Mouse (Mus musculus) lung, postnatal 0 days (tissue): ENCODE measurements around the gene Elf2. TPM values are rescaled to one million over a fixed set of nuclear protein-coding genes. Genes with fewer than 3 reads are reported as not detected.

ENCODE experiments used
- ATAC-seq: fragments of 200-750 bp; cut with Nextera tagmentation; 2 replicates; pipeline ENCODE4 v1.8.0; 2017; ENCODE audit warnings: moderate library complexity
- DNase-seq: peaks from one replicate; pipeline ENCODE4 v3.0.0-alpha.2; 2016; ENCODE audit warnings: low spot score
- H3K27ac ChIP-seq: fragments of 300-500 bp; sonication (generic); 2 replicates; pipeline ENCODE4 v1.5.1; 2014; ENCODE audit warnings: antibody characterized with exemption, mild to moderate bottlenecking, low read length, mixed read lengths
- H3K27me3 ChIP-seq: fragments of 300-500 bp; sonication (generic); replicated peaks from 2 replicates; pipeline ENCODE4 v1.6.1; 2014; ENCODE audit warnings: low read length, mixed read lengths; ENCODE audit not compliant: insufficient read depth
- H3K36me3 ChIP-seq: fragments of 300-500 bp; sonication (generic); 2 replicates; pipeline ENCODE4 v1.6.1; 2014; ENCODE audit warnings: low read length, mixed read lengths; ENCODE audit not compliant: insufficient read depth
- H3K4me1 ChIP-seq: fragments of 300-500 bp; sonication (generic); 2 replicates; pipeline ENCODE4 v1.6.1; 2014; ENCODE audit warnings: antibody characterized with exemption, low read depth, low read length, mixed read lengths; ENCODE audit not compliant: insufficient read depth
- H3K4me2 ChIP-seq: fragments of 300-500 bp; sonication (generic); replicated peaks from 2 replicates; pipeline ENCODE4 v1.6.1; 2014; ENCODE audit warnings: low read depth, mild to moderate bottlenecking, low read length, moderate library complexity, mixed read lengths
- H3K4me3 ChIP-seq: fragments of 300-500 bp; sonication (generic); 2 replicates; pipeline ENCODE4 v1.5.1; 2014; ENCODE audit warnings: low read depth, low read length
- H3K9ac ChIP-seq: fragments of 300-500 bp; sonication (generic); replicated peaks from 2 replicates; pipeline ENCODE4 v1.6.1; 2014; ENCODE audit warnings: low read depth, mild to moderate bottlenecking
- H3K9me3 ChIP-seq: fragments of 300-500 bp; sonication (generic); 2 replicates; pipeline ENCODE4 v1.6.1; 2016; ENCODE audit warnings: low read length, mixed read lengths
- CTCF ChIP-seq: IDR thresholded peaks from 2 replicates; pipeline ENCODE4 v1.5.1; 2016; ENCODE audit warnings: antibody characterized with exemption, mild to moderate bottlenecking
- EP300 ChIP-seq: IDR thresholded peaks from 2 replicates; pipeline ENCODE4 v1.6.1; 2016; ENCODE audit warnings: antibody characterized with exemption, mild to moderate bottlenecking, control low read depth
- WGBS: fragments of 180-500 bp; shearing (Covaris S2); extraction: QIAGEN DNeasy Blood & Tissue Kit; methylation state at CpG from one replicate; pipeline ENCODE4 v1.1.7; 2014; 5-methylcytosine and 5-hydroxymethylcytosine counted together
- polyA plus RNA-seq: library from polyadenylated mRNA; unstranded; fragments of >200 nt; fragmentation: Nextera tagmentation; extraction: Ambion mirVana; gene quantifications from 2 replicates; pipeline ENCODE4 v1.2.1, GENCODE M21; 2015

Elf2 gene
- polyA plus RNA-seq, 1 experiment from 2014 or later = 55.8 TPM

DNA sequence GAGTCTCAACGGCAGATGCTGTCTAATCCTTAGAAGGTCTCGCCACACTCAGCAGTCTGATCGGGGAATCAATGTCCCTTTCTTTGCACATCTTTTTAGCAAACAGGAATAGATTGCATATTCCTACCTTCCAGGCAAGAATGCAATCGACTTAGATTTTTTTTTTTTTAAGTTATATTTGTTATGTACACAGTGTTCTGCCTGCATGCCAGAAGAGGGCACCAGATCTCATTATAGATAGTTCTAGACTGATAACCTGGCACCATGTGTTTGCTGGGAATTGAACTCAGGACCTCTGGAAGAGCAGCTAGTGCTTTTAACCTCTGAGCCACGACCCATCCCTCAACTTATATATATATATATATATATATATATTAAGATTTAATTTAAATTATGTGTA is 33.1 kb upstream of the Elf2 start:
- Histone ChIP-seq H3K4me1 (0 out of 2 replicates have a peak, but pooled peaks cover 3% of the 10 kb centered on the region), H3K27me3 (no peaks in the 10 kb centered on the region), H3K4me3 (no peak overlapping the region), H3K4me2 (no peak overlapping the region), H3K27ac (no peak overlapping the region), H3K9me3 (no peaks in the 10 kb centered on the region), H3K9ac (no peak overlapping the region), H3K36me3 (no peaks in the 10 kb centered on the region)
- DNase-seq (no peak), ATAC-seq (no peak)
- peak; percentile 34 for TF ChIP-seq CTCF
- no peak for TF ChIP-seq EP300
- WGBS = 64% methylated on average over 5 of the region's 5 CpGs

DNA sequence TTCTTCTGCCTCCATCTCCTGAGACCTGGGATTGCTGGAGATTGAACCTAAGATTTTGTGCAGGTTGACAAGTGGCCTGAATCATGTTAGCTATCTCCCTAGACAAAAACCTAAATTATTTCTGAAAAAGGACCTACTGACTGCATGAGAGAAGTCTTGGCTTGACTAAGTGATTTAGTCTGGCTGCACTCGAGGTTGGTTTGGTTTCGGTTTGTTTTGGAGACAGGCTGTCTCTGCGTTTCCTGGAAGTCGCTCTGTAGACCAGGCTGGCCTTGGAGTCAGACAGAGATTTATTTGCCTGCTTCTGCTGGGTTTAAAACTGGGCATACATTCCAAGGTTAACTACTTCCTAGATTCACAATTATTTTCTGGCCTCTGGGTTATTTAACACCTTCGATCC is 32.4 kb upstream of the Elf2 start:
- no peaks in the 10 kb centered on the region for H3K36me3 ChIP-seq
- 41% methylated on average over 5 of the region's 5 CpGs for WGBS
- ATAC-seq = no peak
- no peaks in the 10 kb centered on the region for H3K4me1 ChIP-seq
- H3K27me3 ChIP-seq = no peaks in the 10 kb centered on the region
- TF ChIP-seq EP300 = no peak
- TF ChIP-seq CTCF = no peak
- H3K9ac ChIP-seq = no peak overlapping the region
- no peak overlapping the region for H3K4me3 ChIP-seq
- no peak overlapping the region for H3K4me2 ChIP-seq
- DNase-seq = no peak
- H3K9me3 ChIP-seq = no peaks in the 10 kb centered on the region
- no peak overlapping the region for H3K27ac ChIP-seq

DNA sequence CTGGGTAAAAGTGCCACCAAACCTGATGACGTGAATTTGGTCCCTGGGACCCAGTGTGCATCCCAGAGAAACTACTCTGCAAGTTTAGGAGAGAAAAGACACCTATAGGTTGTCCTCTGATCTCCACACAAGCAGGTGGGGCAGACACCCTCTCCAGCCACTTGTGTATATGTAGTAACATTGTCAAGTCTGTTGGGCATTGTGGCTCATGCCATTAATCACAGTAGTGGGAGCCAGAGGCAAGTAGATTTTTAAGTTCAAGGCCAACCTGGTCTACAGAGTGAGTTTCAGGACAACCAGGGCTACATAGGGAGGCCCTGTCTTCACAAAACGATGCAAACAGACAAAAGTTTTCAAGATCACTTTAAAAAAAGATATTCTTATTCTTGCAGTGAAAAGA is 31.4 kb upstream of the Elf2 start:
- Histone ChIP-seq H3K4me1 (no peaks in the 10 kb centered on the region), H3K9ac (no peak overlapping the region), H3K27me3 (no peaks in the 10 kb centered on the region), H3K9me3 (no peaks in the 10 kb centered on the region), H3K36me3 (no peaks in the 10 kb centered on the region), H3K4me2 (no peak overlapping the region), H3K27ac (no peak overlapping the region), H3K4me3 (no peak overlapping the region)
- ATAC-seq = no peak
- 64% methylated on average over 2 of the region's 2 CpGs for WGBS
- no peak for DNase-seq
- TF ChIP-seq CTCF = no peak
- no peak for TF ChIP-seq EP300

DNA sequence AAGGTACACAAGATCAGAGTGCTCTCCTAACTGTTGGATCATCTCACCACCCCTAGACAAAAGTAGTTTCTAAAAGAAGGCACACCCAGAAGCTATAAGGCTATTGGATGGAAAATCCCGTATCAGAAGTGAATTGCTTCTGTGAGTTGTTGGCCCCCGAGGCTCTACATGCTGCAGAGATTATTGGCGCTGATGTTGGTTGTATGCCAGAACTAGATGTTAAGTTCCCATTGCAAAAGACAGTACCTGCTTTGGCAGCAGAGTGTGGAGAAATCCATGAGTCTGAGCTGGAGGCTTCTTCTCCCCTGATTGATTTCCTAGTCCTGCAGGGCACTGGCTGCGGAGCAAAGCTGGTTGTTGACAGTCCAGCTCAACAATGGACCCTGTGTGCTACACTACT is 27.5 kb upstream of the Elf2 start:
- 71% methylated on average over 4 of the region's 4 CpGs for WGBS
- Histone ChIP-seq H3K9me3 (no peaks in the 10 kb centered on the region), H3K27ac (no peak overlapping the region), H3K9ac (no peak overlapping the region), H3K4me2 (no peak overlapping the region), H3K27me3 (no peaks in the 10 kb centered on the region), H3K4me3 (no peak overlapping the region), H3K36me3 (no peaks in the 10 kb centered on the region), H3K4me1 (no peaks in the 10 kb centered on the region)
- ATAC-seq (no peak), DNase-seq (no peak)
- no peak for TF ChIP-seq EP300
- no peak for TF ChIP-seq CTCF

DNA sequence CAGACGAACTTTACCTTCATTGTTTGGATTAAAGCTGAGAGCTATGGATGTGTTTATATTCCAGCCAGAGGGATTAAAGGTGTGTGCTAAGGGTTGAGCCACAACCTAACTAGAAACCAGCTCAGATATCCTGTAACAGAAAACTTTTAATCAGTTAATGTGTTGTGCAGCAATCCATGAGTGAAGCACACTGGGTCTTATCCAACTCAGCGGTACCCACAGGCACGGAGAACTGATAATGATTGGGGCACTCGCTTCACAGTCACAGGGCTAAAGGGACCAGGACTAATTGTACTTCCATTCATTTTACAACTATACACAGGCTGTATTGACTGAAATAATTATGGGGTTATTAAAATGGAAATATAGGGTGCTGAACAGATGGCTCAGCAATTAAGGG is 26.5 kb upstream of the Elf2 start:
- H3K4me3 ChIP-seq = no peak overlapping the region
- H3K36me3 ChIP-seq = no peaks in the 10 kb centered on the region
- no peak for TF ChIP-seq EP300
- no peak for TF ChIP-seq CTCF
- 48% methylated on average over 4 of the region's 4 CpGs for whole genome bisulfite sequencing
- ATAC-seq (no peak), DNase-seq (no peak)
- H3K27ac ChIP-seq = no peak overlapping the region
- H3K9me3 ChIP-seq = no peaks in the 10 kb centered on the region
- no peaks in the 10 kb centered on the region for H3K4me1 ChIP-seq
- no peak overlapping the region for H3K9ac ChIP-seq
- no peak overlapping the region for H3K4me2 ChIP-seq
- no peaks in the 10 kb centered on the region for H3K27me3 ChIP-seq

DNA sequence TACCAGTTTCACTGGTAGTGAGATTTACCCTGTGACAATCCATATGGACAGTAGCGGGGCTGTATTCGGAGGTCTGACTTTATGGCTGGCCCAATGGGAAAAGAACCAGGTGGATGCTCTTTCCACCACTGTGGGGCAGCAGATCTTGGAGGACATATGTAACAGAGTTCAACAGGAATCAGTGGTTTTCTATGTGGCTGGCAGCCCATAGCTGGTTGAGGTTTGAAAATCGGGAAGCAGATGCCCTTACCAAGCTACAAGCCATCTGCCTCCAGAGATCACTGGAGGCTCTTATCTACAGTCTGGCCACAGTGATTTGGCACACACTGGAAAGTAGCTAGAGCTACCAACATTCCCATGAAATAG is 25.0 kb upstream of the Elf2 start:
- H3K27ac ChIP-seq = no peak overlapping the region
- no peak overlapping the region for H3K9ac ChIP-seq
- no peak for DNase-seq

More for the DNA sequence above, 25.0 kb upstream of the Elf2 start:
- no peaks in the 10 kb centered on the region for H3K9me3 ChIP-seq
- H3K36me3 ChIP-seq = no peaks in the 10 kb centered on the region
- peak overlapping the region; percentile 70; the same call in 1 of the 2 replicates for H3K4me2 ChIP-seq
- ATAC-seq = no peak; the same call in 1 of the 2 replicates
- H3K27me3 ChIP-seq = no peaks in the 10 kb centered on the region
- H3K4me1 ChIP-seq = no peaks in the 10 kb centered on the region
- H3K4me3 ChIP-seq = no peak overlapping the region; the same call in 1 of the 2 replicates
- 4% methylated on average over 3 of the region's 3 CpGs for WGBS
- no peak for TF ChIP-seq EP300
- no peak for TF ChIP-seq CTCF
